Mouse (Mus musculus) CD4-positive, CD25-positive, alpha-beta regulatory T cell, adult 9 weeks (primary cell): ENCODE results near the gene Maml3. TPM values are rescaled to one million over a fixed set of nuclear protein-coding genes. Genes with fewer than 3 reads are reported as not detected.

Experiments used
- polyA plus RNA-seq: library from polyadenylated mRNA; unstranded; fragments of 100-300 nt; shearing (Covaris generic); gene quantifications from one replicate; pipeline ENCODE4 v1.2.1, GENCODE M21; 2017

The Maml3 gene
- 0.67 TPM for polyA plus RNA-seq

GRCm38 (mm10) chr3:52104636-52105151, at the start of gene Maml3:
Gene Maml3, minus strand, starts transcription at chr3:52105076.

GRCm38 (mm10) chr3:51660060-51660459, 444.8 kb downstream of the Maml3 start, which contains the start of gene Mgst2:
Gene Mgst2, plus strand, starts transcription at chr3:51660360.

Other genes starting within 250 kb of the Maml3 start
- gene Foxo1, start 163.3 kb upstream of the Maml3 start, polyA plus RNA-seq, result 14.3 TPM